Mouse (Mus musculus) midbrain, embryonic 13.5 days (tissue): ENCODE measurements around the gene Rac1. TPM values are rescaled to one million over a fixed set of nuclear protein-coding genes. Genes with fewer than 3 reads are reported as not detected.

Experiments used
- ATAC-seq: fragments of 200-750 bp; cut with Nextera tagmentation; 2 replicates; pipeline ENCODE4 v1.8.0; 2017; ENCODE audit warnings: mild to moderate bottlenecking, moderate TSS enrichment, moderate library complexity
- H3K27ac ChIP-seq: fragments of 300-500 bp; sonication (generic); 2 replicates; pipeline ENCODE4 v1.5.1; 2015; ENCODE audit warnings: inconsistent platforms, mild to moderate bottlenecking, moderate library complexity
- H3K27me3 ChIP-seq: fragments of 300-500 bp; sonication (generic); 2 replicates; pipeline ENCODE4 v1.6.1; 2015; ENCODE audit warnings: mild to moderate bottlenecking, inconsistent platforms
- H3K36me3 ChIP-seq: fragments of 300-500 bp; sonication (generic); 2 replicates; pipeline ENCODE4 v1.6.1; 2015; ENCODE audit warnings: mild to moderate bottlenecking, inconsistent platforms
- H3K4me1 ChIP-seq: fragments of 300-500 bp; sonication (generic); replicated peaks from 2 replicates; pipeline ENCODE4 v1.6.1; 2015; ENCODE audit warnings: inconsistent platforms
- H3K4me2 ChIP-seq: fragments of 300-500 bp; sonication (generic); replicated peaks from 2 replicates; pipeline ENCODE4 v1.6.1; 2015; ENCODE audit warnings: moderate library complexity, mild to moderate bottlenecking, inconsistent platforms
- H3K4me3 ChIP-seq: fragments of 300-500 bp; sonication (generic); replicated peaks from 2 replicates; pipeline ENCODE4 v1.5.1; 2015; ENCODE audit warnings: mild to moderate bottlenecking, inconsistent platforms
- H3K9ac ChIP-seq: fragments of 300-500 bp; sonication (generic); replicated peaks from 2 replicates; pipeline ENCODE4 v1.6.1; 2015; ENCODE audit warnings: mild to moderate bottlenecking, inconsistent platforms
- H3K9me3 ChIP-seq: fragments of 300-500 bp; sonication (generic); 2 replicates; pipeline ENCODE4 v1.6.1; 2016; ENCODE audit warnings: mild to moderate bottlenecking, inconsistent platforms
- WGBS: fragments of 180-500 bp; shearing (Covaris S2); methylation state at CpG from one replicate; pipeline ENCODE4 v1.1.7; 2015; 5-methylcytosine and 5-hydroxymethylcytosine counted together
- polyA plus RNA-seq: library from polyadenylated mRNA; unstranded; fragments of >200 nt; fragmentation: Nextera tagmentation; extraction: Ambion mirVana; gene quantifications from 2 replicates; pipeline ENCODE4 v1.2.1, GENCODE M21; 2015

Rac1 gene
- polyA plus RNA-seq, 1 experiment from 2014 or later, result 373 TPM

DNA sequence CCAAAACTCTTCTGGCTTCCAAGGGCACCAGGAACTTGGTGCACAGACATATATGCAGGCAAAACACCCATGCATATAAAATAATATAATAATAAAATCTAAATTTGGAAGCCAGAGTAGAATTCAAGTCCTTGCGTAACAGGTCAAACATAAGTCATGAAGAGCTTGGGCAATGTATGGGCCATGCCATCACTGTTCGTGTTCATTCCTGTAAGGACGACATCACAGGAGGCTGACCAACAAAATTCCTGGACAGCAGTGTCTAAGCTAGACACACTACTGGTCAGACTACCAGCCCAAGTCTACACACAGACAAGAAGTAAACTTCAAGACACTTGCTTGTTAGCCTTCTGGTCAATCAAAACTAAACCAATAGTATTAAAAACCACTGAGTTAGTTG is 5.0 kb downstream of the Rac1 start:
- H3K36me3 ChIP-seq, result no peaks in the 10 kb centered on the region; the same call in 1 of the 2 replicates
- no peak for ATAC-seq
- no peaks in the 10 kb centered on the region for H3K9me3 ChIP-seq
- 90% methylated on average over 3 of the region's 3 CpGs for WGBS
- no peak overlapping the region for H3K27ac ChIP-seq
- no peak overlapping the region for H3K4me3 ChIP-seq
- no peaks in the 10 kb centered on the region for H3K27me3 ChIP-seq
- H3K4me2 ChIP-seq, result no peak overlapping the region
- peaks cover 31% of the 10 kb centered on the region for H3K4me1 ChIP-seq
- no peak overlapping the region for H3K9ac ChIP-seq

DNA sequence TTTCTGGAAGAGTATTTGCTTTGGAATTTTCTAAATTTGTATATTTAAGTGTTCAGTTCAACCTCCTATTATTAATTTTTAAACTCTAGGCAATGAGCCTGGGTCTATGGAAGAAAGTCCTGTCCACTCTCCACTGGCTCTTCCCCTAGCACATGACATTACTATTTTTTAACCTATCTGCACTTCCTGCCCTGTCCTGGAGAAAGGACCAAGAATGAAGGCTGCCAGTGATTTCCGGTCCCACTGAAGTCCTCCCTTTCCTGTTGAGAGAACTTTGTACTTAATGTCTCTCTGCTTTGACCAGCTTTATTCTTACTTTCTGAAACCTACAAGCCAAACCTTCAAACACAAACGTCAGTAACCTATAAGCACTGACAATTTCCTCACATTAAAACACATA is 7.4 kb downstream of the Rac1 start:
- no peak overlapping the region for H3K4me2 ChIP-seq
- H3K9ac ChIP-seq, result no peak overlapping the region
- H3K27me3 ChIP-seq, result no peaks in the 10 kb centered on the region
- H3K9me3 ChIP-seq, result no peaks in the 10 kb centered on the region
- peaks cover 14% of the 10 kb centered on the region for H3K4me1 ChIP-seq
- H3K36me3 ChIP-seq, result peaks cover 15% of the 10 kb centered on the region
- H3K4me3 ChIP-seq, result no peak overlapping the region
- 90% methylated on average over 2 of the region's 2 CpGs for WGBS
- ATAC-seq, result no peak
- H3K27ac ChIP-seq, result no peak overlapping the region

DNA sequence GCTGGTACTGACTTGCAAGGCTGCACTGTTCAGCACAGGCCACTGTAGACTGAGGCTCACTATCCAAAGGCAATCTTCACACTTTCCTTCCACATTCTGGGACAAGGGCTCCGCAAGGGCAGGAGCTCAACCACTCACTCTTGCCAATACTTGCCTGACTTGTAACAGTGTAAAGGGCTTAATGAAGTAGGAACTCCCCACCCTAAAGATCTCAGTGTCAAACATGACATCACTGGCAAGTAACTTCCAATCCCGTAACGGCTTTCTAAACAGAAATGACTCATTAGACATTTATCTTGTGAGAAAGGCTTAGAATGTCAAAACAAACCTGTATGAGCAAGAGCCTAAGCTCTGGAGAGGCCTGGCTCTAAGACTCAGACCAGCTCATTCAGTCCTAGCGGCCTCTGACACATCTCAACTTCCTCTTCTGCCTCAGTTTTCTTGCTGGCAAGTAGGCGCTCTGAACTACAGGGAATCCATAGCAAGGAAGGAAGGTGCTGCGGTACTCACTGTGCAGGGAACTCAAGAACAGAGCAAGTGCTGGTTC is 9.7 kb downstream of the Rac1 start:
- Histone ChIP-seq H3K4me2 (no peak overlapping the region), H3K9ac (no peak overlapping the region), H3K4me3 (no peak overlapping the region), H3K9me3 (no peaks in the 10 kb centered on the region), H3K4me1 (no peaks in the 10 kb centered on the region), H3K27me3 (no peaks in the 10 kb centered on the region), H3K36me3 (peaks cover 38% of the 10 kb centered on the region), H3K27ac (0 out of 2 replicates have a peak overlapping the region, but pooled peaks have one; percentile 0)
- ATAC-seq, result no peak
- 91% methylated on average over 6 of the region's 6 CpGs for WGBS

GRCm38 (mm10) chr5:143517436-143517835 is 10.4 kb downstream of the Rac1 start:
- Histone ChIP-seq H3K27me3 (no peaks in the 10 kb centered on the region), H3K4me3 (no peak overlapping the region), H3K36me3 (peaks cover 43% of the 10 kb centered on the region), H3K9ac (no peak overlapping the region), H3K27ac (no peak overlapping the region), H3K4me1 (no peaks in the 10 kb centered on the region), H3K9me3 (no peaks in the 10 kb centered on the region), H3K4me2 (no peak overlapping the region)
- WGBS, result 89% methylated on average over 6 of the region's 6 CpGs
- ATAC-seq, result no peak

DNA sequence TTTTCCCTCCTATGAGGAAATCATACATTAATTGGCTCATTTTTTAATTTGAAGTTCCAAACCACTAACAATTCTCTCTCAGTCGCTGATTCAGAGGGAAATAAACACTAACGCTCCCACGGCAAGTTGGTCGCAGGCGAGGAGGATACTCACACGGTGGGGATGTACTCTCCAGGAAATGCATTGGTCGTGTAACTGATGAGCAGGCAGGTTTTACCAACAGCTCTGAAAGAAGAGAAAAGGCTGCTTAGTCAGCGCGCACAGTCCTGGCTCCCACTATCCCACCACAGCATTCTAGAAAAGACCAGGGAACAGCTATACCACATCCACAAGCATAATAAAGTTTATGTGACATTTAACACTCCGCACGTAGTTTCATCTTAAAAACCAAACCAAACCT is 10.8 kb downstream of the Rac1 start:
- peaks cover 47% of the 10 kb centered on the region for H3K36me3 ChIP-seq
- H3K4me3 ChIP-seq, result no peak overlapping the region
- no peaks in the 10 kb centered on the region for H3K27me3 ChIP-seq
- no peaks in the 10 kb centered on the region for H3K9me3 ChIP-seq
- H3K4me1 ChIP-seq, result no peaks in the 10 kb centered on the region
- no peak overlapping the region for H3K9ac ChIP-seq
- no peak for ATAC-seq
- no peak overlapping the region for H3K27ac ChIP-seq
- 96% methylated on average over 11 of the region's 11 CpGs for WGBS
- H3K4me2 ChIP-seq, result no peak overlapping the region

GRCm38 (mm10) chr5:143514878-143515277 is 13.0 kb downstream of the Rac1 start:
- ATAC-seq, result no peak
- Histone ChIP-seq H3K27me3 (no peaks in the 10 kb centered on the region), H3K9me3 (no peaks in the 10 kb centered on the region), H3K4me2 (no peak overlapping the region), H3K4me1 (no peaks in the 10 kb centered on the region), H3K4me3 (no peak overlapping the region), H3K9ac (no peak overlapping the region), H3K27ac (no peak overlapping the region), H3K36me3 (peaks cover 62% of the 10 kb centered on the region)
- WGBS, result 98% methylated on average over 5 of the region's 5 CpGs

GRCm38 (mm10) chr5:143512305-143512704 is 15.5 kb downstream of the Rac1 start:
- Histone ChIP-seq H3K9ac (no peak overlapping the region), H3K36me3 (peaks cover 77% of the 10 kb centered on the region), H3K27ac (no peak overlapping the region), H3K4me2 (no peak overlapping the region), H3K4me3 (no peak overlapping the region), H3K27me3 (no peaks in the 10 kb centered on the region), H3K4me1 (peaks cover 18% of the 10 kb centered on the region; the same call in 1 of the 2 replicates), H3K9me3 (no peaks in the 10 kb centered on the region)
- 95% methylated on average over 4 of the region's 4 CpGs for WGBS
- no peak for ATAC-seq

GRCm38 (mm10) chr5:143511577-143511976 is 16.3 kb downstream of the Rac1 start:
- Histone ChIP-seq H3K4me1 (peaks cover 18% of the 10 kb centered on the region; the same call in 1 of the 2 replicates), H3K4me3 (no peak overlapping the region), H3K4me2 (no peak overlapping the region), H3K9me3 (no peaks in the 10 kb centered on the region), H3K9ac (no peak overlapping the region), H3K27ac (no peak overlapping the region), H3K27me3 (no peaks in the 10 kb centered on the region), H3K36me3 (peaks cover 79% of the 10 kb centered on the region)
- ATAC-seq, result no peak
- 91% methylated on average over 4 of the region's 4 CpGs for WGBS

- Histone ChIP-seq H3K27ac (no peak overlapping the region), H3K4me1 (peaks cover 18% of the 10 kb centered on the region; the same call in 1 of the 2 replicates), H3K9ac (no peak overlapping the region), H3K27me3 (no peaks in the 10 kb centered on the region), H3K36me3 (peaks cover 74% of the 10 kb centered on the region), H3K4me2 (no peak overlapping the region), H3K4me3 (no peak overlapping the region), H3K9me3 (no peaks in the 10 kb centered on the region)
- ATAC-seq, result no peak
- 83% methylated on average over 11 of the region's 11 CpGs for WGBS
Measured at GRCm38 (mm10) chr5:143509737-143510136, 18.1 kb downstream of the Rac1 start.

GRCm38 (mm10) chr5:143509294-143509693 is 18.5 kb downstream of the Rac1 start:
- no peaks in the 10 kb centered on the region for H3K27me3 ChIP-seq
- peaks cover 18% of the 10 kb centered on the region; the same call in 1 of the 2 replicates for H3K4me1 ChIP-seq
- H3K9me3 ChIP-seq, result no peaks in the 10 kb centered on the region
- no peak overlapping the region for H3K4me3 ChIP-seq
- peaks cover 74% of the 10 kb centered on the region for H3K36me3 ChIP-seq
- no peak overlapping the region for H3K4me2 ChIP-seq
- WGBS, result 94% methylated on average over 9 of the region's 9 CpGs
- no peak overlapping the region for H3K9ac ChIP-seq
- H3K27ac ChIP-seq, result no peak overlapping the region
- no peak for ATAC-seq

GRCm38 (mm10) chr5:143505545-143505944 is 22.3 kb downstream of the Rac1 start:
- 93% methylated on average over 7 of the region's 7 CpGs for WGBS

DNA sequence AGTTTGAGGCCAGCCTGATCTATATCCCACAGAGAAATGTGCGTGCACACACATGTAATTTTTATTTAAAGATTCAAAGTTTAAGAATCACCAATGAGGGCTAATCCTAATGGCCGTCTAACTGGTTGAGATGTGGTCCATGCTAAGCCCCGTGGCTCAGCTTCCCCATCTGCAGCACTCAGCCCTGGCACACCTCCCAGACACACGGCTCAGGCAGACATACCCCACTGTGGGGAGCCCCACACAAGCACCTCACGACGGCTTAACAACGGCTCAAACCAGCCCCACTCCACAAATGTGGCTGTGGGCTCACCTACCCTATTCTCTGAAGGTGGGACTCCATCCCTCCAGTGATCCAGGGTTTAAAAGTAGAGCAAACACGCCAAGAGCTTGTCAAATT is 22.8 kb downstream of the Rac1 start:
- no peak for ATAC-seq
- Histone ChIP-seq H3K27ac (no peak overlapping the region), H3K27me3 (no peaks in the 10 kb centered on the region), H3K4me1 (peaks cover 18% of the 10 kb centered on the region; the same call in 1 of the 2 replicates), H3K9ac (no peak overlapping the region), H3K4me3 (no peak overlapping the region), H3K36me3 (peaks cover 72% of the 10 kb centered on the region), H3K9me3 (no peaks in the 10 kb centered on the region), H3K4me2 (no peak overlapping the region)
- WGBS, result 91% methylated on average over 8 of the region's 8 CpGs

More at GRCm38 (mm10) chr5:143505545-143505944, 22.3 kb downstream of the Rac1 start:
- Histone ChIP-seq H3K9me3 (no peaks in the 10 kb centered on the region), H3K27ac (no peak overlapping the region), H3K9ac (no peak overlapping the region), H3K36me3 (peaks cover 75% of the 10 kb centered on the region), H3K4me3 (no peak overlapping the region), H3K27me3 (no peaks in the 10 kb centered on the region), H3K4me2 (no peak overlapping the region), H3K4me1 (peaks cover 18% of the 10 kb centered on the region; the same call in 1 of the 2 replicates)
- no peak for ATAC-seq

DNA sequence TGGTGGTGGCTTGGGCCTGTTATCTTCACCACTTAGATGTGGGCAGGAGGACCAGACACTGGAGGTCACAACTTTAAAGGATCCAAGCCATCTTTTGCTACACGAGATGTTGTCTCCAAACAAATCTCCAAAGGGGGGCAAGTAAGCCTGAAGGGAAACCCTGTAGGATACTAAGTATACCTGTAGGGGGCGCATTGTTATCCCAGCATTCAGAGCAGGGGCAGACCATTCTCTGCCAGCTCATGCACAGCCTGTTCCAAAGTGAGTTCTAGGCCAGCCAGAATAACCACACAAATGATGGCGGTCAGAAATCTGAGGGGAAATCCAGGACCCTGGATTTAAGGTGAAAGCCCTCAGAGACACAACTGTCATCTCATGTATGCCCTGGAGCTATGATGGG is 23.4 kb downstream of the Rac1 start:
- no peak overlapping the region for H3K9ac ChIP-seq
- 70% methylated on average over 3 of the region's 3 CpGs for WGBS
- H3K27me3 ChIP-seq, result no peaks in the 10 kb centered on the region
- no peak overlapping the region for H3K4me3 ChIP-seq
- no peak for ATAC-seq
- H3K4me1 ChIP-seq, result peaks cover 18% of the 10 kb centered on the region; the same call in 1 of the 2 replicates
- H3K36me3 ChIP-seq, result peaks cover 69% of the 10 kb centered on the region
- no peak overlapping the region for H3K27ac ChIP-seq
- H3K4me2 ChIP-seq, result no peak overlapping the region
- no peaks in the 10 kb centered on the region for H3K9me3 ChIP-seq
